Mouse (Mus musculus) MEL (cell line): Measurements from ENCODE around the gene Sphk2. TPM values are rescaled to one million over a fixed set of nuclear protein-coding genes. Genes with fewer than 3 reads are reported as not detected.

Experiments used
- DNase-seq: peaks from one replicate; pipeline ENCODE4 v3.0.0; 2011; ENCODE audit warnings: low read depth, low spot score
- H3K27ac ChIP-seq: 2 replicates; pipeline ENCODE4 v1.5.1; 2012; ENCODE audit warnings: low read depth, mild to moderate bottlenecking, control low read depth, low read length, moderate library complexity; ENCODE audit not compliant: control insufficient read depth
- H3K27me3 ChIP-seq, 2 experiments: fragments of 150-350 bp in 1 of 2; sonication (generic) in 1 of 2; 2 replicates each; pipeline ENCODE4 v1.6.1; 2012; ENCODE audit warnings: low read length in 2 of 2, mild to moderate bottlenecking in 2 of 2, improper control_type of control experiment in 1 of 2, moderate library complexity in 1 of 2; ENCODE audit not compliant: insufficient read depth in 2 of 2, control insufficient read depth in 1 of 2
- H3K36me3 ChIP-seq, 2 experiments: 2 replicates each; pipeline ENCODE4 v1.6.1; 2012 to 2014; ENCODE audit warnings: low read length in 2 of 2, improper control_type of control experiment in 1 of 2, inconsistent platforms in 1 of 2, mild to moderate bottlenecking in 1 of 2; ENCODE audit not compliant: insufficient read depth in 2 of 2, control insufficient read depth in 1 of 2
- H3K4me1 ChIP-seq, 2 experiments: fragments of 150-350 bp in 1 of 2; sonication (generic) in 1 of 2; 2 replicates each; pipeline ENCODE4 v1.6.1; 2012; ENCODE audit warnings: low read length in 2 of 2, improper control_type of control experiment in 1 of 2, mild to moderate bottlenecking in 1 of 2; ENCODE audit not compliant: insufficient read depth in 2 of 2, control insufficient read depth in 1 of 2
- H3K4me3 ChIP-seq, 2 experiments: fragments of 150-350 bp in 1 of 2; sonication (generic) in 1 of 2; 2 replicates each; pipeline ENCODE4 v1.5.1; 2012; ENCODE audit warnings: low read depth in 2 of 2, low read length in 2 of 2, mild to moderate bottlenecking in 2 of 2, moderate library complexity in 2 of 2, control low read depth in 1 of 2, improper control_type of control experiment in 1 of 2; ENCODE audit not compliant: control insufficient read depth in 1 of 2, insufficient read depth in 1 of 2
- H3K79me2 ChIP-seq: 2 replicates; pipeline ENCODE4 v1.6.1; 2012; ENCODE audit warnings: mild to moderate bottlenecking, low read length, moderate library complexity; ENCODE audit not compliant: control insufficient read depth, poor library complexity, insufficient read depth
- H3K9ac ChIP-seq: 2 replicates; pipeline ENCODE4 v1.6.1; 2012; ENCODE audit warnings: low read depth, mild to moderate bottlenecking, control low read depth, low read length, moderate library complexity; ENCODE audit not compliant: control insufficient read depth, poor library complexity, severe bottlenecking
- H3K9me3 ChIP-seq: fragments of 150-350 bp; sonication (generic); replicated peaks from 2 replicates; pipeline ENCODE4 v1.6.1; 2012; ENCODE audit warnings: mild to moderate bottlenecking, low read length, improper control_type of control experiment, moderate library complexity; ENCODE audit not compliant: insufficient read depth
- BHLHE40 ChIP-seq: IDR thresholded peaks from 2 replicates; pipeline ENCODE4 v1.6.1; 2012; ENCODE audit warnings: low read depth, mild to moderate bottlenecking, inconsistent platforms, low read length, improper control_type of control experiment, borderline replicate concordance
- CHD2 ChIP-seq: IDR thresholded peaks from 2 replicates; pipeline ENCODE4 v1.6.1; 2011; ENCODE audit warnings: low read length, improper control_type of control experiment
- CTCF ChIP-seq, 3 experiments: IDR thresholded peaks in 2 of 3; conservative IDR thresholded peaks in 1 of 3; 2 replicates each; pipeline ENCODE4 v1.5.1; 2011 to 2012; ENCODE audit warnings: low read length in 3 of 3, low read depth in 2 of 3, mild to moderate bottlenecking in 2 of 3, improper control_type of control experiment in 1 of 3, inconsistent platforms in 1 of 3, mixed read lengths in 1 of 3, moderate library complexity in 1 of 3; ENCODE audit not compliant: control insufficient read depth in 1 of 3, insufficient read depth in 1 of 3, poor library complexity in 1 of 3, severe bottlenecking in 1 of 3
- E2F4 ChIP-seq: IDR thresholded peaks from 2 replicates; pipeline ENCODE4 v1.6.1; 2011; ENCODE audit warnings: low read depth, low read length, improper control_type of control experiment, borderline replicate concordance
- ELF1 ChIP-seq: IDR thresholded peaks from 2 replicates; pipeline ENCODE4 v1.6.1; 2014; ENCODE audit warnings: low read depth, mild to moderate bottlenecking, inconsistent platforms, low read length, improper control_type of control experiment, moderate library complexity
- EP300 ChIP-seq, 2 experiments: IDR thresholded peaks; 2 replicates each; pipeline ENCODE4 v1.6.1; 2011; ENCODE audit warnings: improper control_type of control experiment in 2 of 2, low read length in 2 of 2, low read depth in 1 of 2, mild to moderate bottlenecking in 1 of 2
- ETS1 ChIP-seq: IDR thresholded peaks from 2 replicates; pipeline ENCODE4 v1.6.1; 2012; ENCODE audit warnings: low read depth, mild to moderate bottlenecking, inconsistent platforms, low read length, improper control_type of control experiment, moderate library complexity
- GATA1 ChIP-seq: IDR thresholded peaks from 2 replicates; pipeline ENCODE4 v1.6.1; 2011; ENCODE audit warnings: low read depth, low read length, improper control_type of control experiment
- JUND ChIP-seq: IDR thresholded peaks from 2 replicates; pipeline ENCODE4 v1.6.1; 2011; ENCODE audit warnings: low read depth, mild to moderate bottlenecking, improper control_type of control experiment, low read length
- MAFK ChIP-seq: IDR thresholded peaks from 2 replicates; pipeline ENCODE4 v1.6.1; 2011; ENCODE audit warnings: low read depth, mild to moderate bottlenecking, low read length, improper control_type of control experiment, borderline replicate concordance
- MAX ChIP-seq: IDR thresholded peaks from 2 replicates; pipeline ENCODE4 v1.6.1; 2011; ENCODE audit warnings: low read length, improper control_type of control experiment
- MEF2A ChIP-seq: IDR thresholded peaks from 2 replicates; pipeline ENCODE4 v1.6.1; 2014; ENCODE audit warnings: low read depth, mild to moderate bottlenecking, inconsistent platforms, low read length, improper control_type of control experiment; ENCODE audit not compliant: poor library complexity, insufficient replicate concordance, severe bottlenecking; ENCODE audit errors: extremely low read depth
- MXI1 ChIP-seq: IDR thresholded peaks from 2 replicates; pipeline ENCODE4 v1.6.1; 2011; ENCODE audit warnings: mild to moderate bottlenecking, low read depth, low read length, improper control_type of control experiment
- NELFE ChIP-seq: IDR thresholded peaks from 2 replicates; pipeline ENCODE4 v1.6.1; 2011; ENCODE audit warnings: low read depth, low read length, improper control_type of control experiment
- NRF1 ChIP-seq: IDR thresholded peaks from 2 replicates; pipeline ENCODE4 v1.6.1; 2014; ENCODE audit warnings: low read depth, mild to moderate bottlenecking, inconsistent platforms, low read length, improper control_type of control experiment, moderate library complexity; ENCODE audit not compliant: poor library complexity, insufficient read depth, severe bottlenecking
- POLR2A ChIP-seq, 2 experiments: IDR thresholded peaks; 2 replicates each; pipeline ENCODE4 v1.6.1; 2011 to 2012; ENCODE audit warnings: low read length in 2 of 2, mild to moderate bottlenecking in 2 of 2, control low read depth in 1 of 2, improper control_type of control experiment in 1 of 2, low read depth in 1 of 2, moderate library complexity in 1 of 2; ENCODE audit not compliant: control insufficient read depth in 1 of 2, insufficient read depth in 1 of 2, poor library complexity in 1 of 2
- POLR2AphosphoS2 ChIP-seq: IDR thresholded peaks from 2 replicates; pipeline ENCODE4 v1.6.1; 2011; ENCODE audit warnings: low read length, improper control_type of control experiment
- RAD21 ChIP-seq: IDR thresholded peaks from 2 replicates; pipeline ENCODE4 v1.6.1; 2011; ENCODE audit warnings: mild to moderate bottlenecking, low read depth, low read length, improper control_type of control experiment
- RCOR1 ChIP-seq: IDR thresholded peaks from 2 replicates; pipeline ENCODE4 v1.6.1; 2012; ENCODE audit warnings: low read depth, mild to moderate bottlenecking, inconsistent platforms, low read length, improper control_type of control experiment
- SIN3A ChIP-seq: IDR thresholded peaks from 2 replicates; pipeline ENCODE4 v1.6.1; 2012; ENCODE audit warnings: low read length, improper control_type of control experiment, inconsistent platforms
- SMC3 ChIP-seq: IDR thresholded peaks from 2 replicates; pipeline ENCODE4 v1.6.1; 2011; ENCODE audit warnings: low read depth, low read length, improper control_type of control experiment
- TAL1 ChIP-seq: IDR thresholded peaks from 2 replicates; pipeline ENCODE4 v1.6.1; 2012; ENCODE audit warnings: mild to moderate bottlenecking, inconsistent platforms, low read length, moderate library complexity, mixed read lengths
- TBP ChIP-seq: IDR thresholded peaks from 2 replicates; pipeline ENCODE4 v1.8.0; 2011; ENCODE audit warnings: low read depth, low read length, improper control_type of control experiment
- UBTF ChIP-seq: IDR thresholded peaks from 2 replicates; pipeline ENCODE4 v1.6.1; 2012; ENCODE audit warnings: low read depth, mild to moderate bottlenecking, inconsistent platforms, low read length, improper control_type of control experiment, moderate library complexity, borderline replicate concordance; ENCODE audit not compliant: insufficient read depth
- USF1 ChIP-seq: IDR thresholded peaks from 2 replicates; pipeline ENCODE4 v1.6.1; 2014; ENCODE audit warnings: low read depth, mild to moderate bottlenecking, inconsistent platforms, low read length, improper control_type of control experiment, moderate library complexity
- USF2 ChIP-seq, 2 experiments: IDR thresholded peaks; 2 replicates each; pipeline ENCODE4 v1.6.1; 2011 to 2012; ENCODE audit warnings: improper control_type of control experiment in 2 of 2, low read length in 2 of 2, borderline replicate concordance in 1 of 2, inconsistent platforms in 1 of 2, low read depth in 1 of 2, mild to moderate bottlenecking in 1 of 2; ENCODE audit not compliant: insufficient read depth in 1 of 2
- ZC3H11A ChIP-seq: IDR thresholded peaks from 2 replicates; pipeline ENCODE4 v1.6.1; 2012; ENCODE audit warnings: low read depth, mild to moderate bottlenecking, inconsistent platforms, low read length, improper control_type of control experiment
- ZKSCAN1 ChIP-seq: IDR thresholded peaks from 2 replicates; pipeline ENCODE4 v1.6.1; 2012; ENCODE audit warnings: low read depth, mild to moderate bottlenecking, inconsistent platforms, low read length, improper control_type of control experiment, moderate library complexity
- ZMIZ1 ChIP-seq: IDR thresholded peaks from 2 replicates; pipeline ENCODE4 v1.6.1; 2012; ENCODE audit warnings: low read depth, mild to moderate bottlenecking, inconsistent platforms, low read length, improper control_type of control experiment, moderate library complexity
- ZNF384 ChIP-seq: IDR thresholded peaks from 2 replicates; pipeline ENCODE4 v1.6.1; 2012; ENCODE audit warnings: low read depth, mild to moderate bottlenecking, inconsistent platforms, low read length, improper control_type of control experiment
- polyA plus RNA-seq, 2 experiments: library from polyadenylated mRNA; stranded (reverse) in 1 of 2; unstranded in 1 of 2; fragments of >175 nt in 1 of 2; fragments of >200 nt in 1 of 2; gene quantifications; 2 replicates each; pipeline versions ENCODE4 v1.2.1 to v1.2.4; 2012; ENCODE audit warnings: low replicate concordance in 2 of 2, low read depth in 1 of 2; ENCODE audit not compliant: insufficient read length in 2 of 2, insufficient read depth in 1 of 2, missing spikeins in 1 of 2
- total RNA-seq: library from RNA; depleted of rRNA; stranded (reverse); fragments of 300-350 nt; gene quantifications from 2 replicates; pipeline ENCODE4 v1.2.3, GENCODE M21; 2012

Gene Sphk2
- total and polyA plus RNA-seq, 3 experiments, result 21.0 to 40.2 TPM; not detected in 1

GRCm38 (mm10) chr7:45682144-45683126 lies 35.4 kb downstream of the Sphk2 start (continued):
- TF ChIP-seq MAFK (no peak), TAL1 (no peak), MAX (no peak), RCOR1 (0 out of 2 replicates have a peak, but pooled peaks have one; percentile 7), POLR2A (IDR thresholded peaks at IDR 0.05; ENCODE audit: control insufficient read depth in 1 of 2, insufficient read depth in 1 of 2, low read depth in 1 of 2, low read length in 2 of 2, poor library complexity in 1 of 2) (peak; percentile 40 to 57; a peak in 3 of 4 replicates), MXI1 (0 out of 2 replicates have a peak, but pooled peaks have one; percentile 23), USF2 (IDR thresholded peaks at IDR 0.05; ENCODE audit: borderline replicate concordance in 1 of 2, insufficient read depth in 1 of 2, low read depth in 1 of 2, low read length in 2 of 2) (no peak), ELF1 (peak; percentile 84)

- H3K4me3 ChIP-seq, result peak overlapping the region; percentile 10 to 55; a peak in 2 of 4 replicates
- peak overlapping the region; percentile 29 for H3K9ac ChIP-seq
- no peak for TF ChIP-seq ZNF384
- peak; percentile 68; the same call in 1 of the 2 replicates for TF ChIP-seq ETS1
- peak; percentile 78 for TF ChIP-seq GATA1
- TF ChIP-seq EP300 (IDR thresholded peaks at IDR 0.05; ENCODE audit: low read depth in 1 of 2, low read length in 2 of 2), result peak in 1 of 2 experiments; percentile 52; a peak in 2 of 4 replicates
- peak; percentile 55; the same call in 1 of the 2 replicates for TF ChIP-seq RCOR1
- no peak for TF ChIP-seq CTCF (IDR thresholded peaks at IDR 0.05 in 2 of 3, conservative IDR thresholded peaks at IDR 0.05 in 1 of 3; ENCODE audit: control insufficient read depth in 1 of 3, insufficient read depth in 1 of 3, low read depth in 2 of 3, low read length in 3 of 3, poor library complexity in 1 of 3, severe bottlenecking in 1 of 3)
- TF ChIP-seq BHLHE40, result no peak
- 0 out of 2 replicates have a peak, but pooled peaks have one; percentile 37 for TF ChIP-seq USF1
- peak; percentile 43; the same call in 1 of the 2 replicates for TF ChIP-seq ELF1
- no peak for TF ChIP-seq SMC3
- TF ChIP-seq RAD21, result no peak
- TF ChIP-seq ZMIZ1, result no peak
- TF ChIP-seq MEF2A, result no peak
- peak; percentile 74 for TF ChIP-seq MAX
- TF ChIP-seq UBTF, result no peak
- TF ChIP-seq SIN3A, result peak; percentile 33; the same call in 1 of the 2 replicates
- no peak for TF ChIP-seq POLR2A (IDR thresholded peaks at IDR 0.05; ENCODE audit: control insufficient read depth in 1 of 2, insufficient read depth in 1 of 2, low read depth in 1 of 2, low read length in 2 of 2, poor library complexity in 1 of 2)
- TF ChIP-seq NELFE, result 0 out of 2 replicates have a peak, but pooled peaks have one; percentile 26
- no peak for TF ChIP-seq NRF1
- TF ChIP-seq E2F4, result no peak
- no peak for TF ChIP-seq POLR2AphosphoS2
- no peak for TF ChIP-seq JUND
- TF ChIP-seq TBP, result no peak
- TF ChIP-seq ZC3H11A, result no peak
- TF ChIP-seq ZKSCAN1, result no peak
- TF ChIP-seq CHD2, result no peak
Measured at GRCm38 (mm10) chr7:45681046-45681736, 36.6 kb downstream of the Sphk2 start.

More at GRCm38 (mm10) chr7:45681046-45681736, 36.6 kb downstream of the Sphk2 start:
- H3K79me2 ChIP-seq, result no peaks in the 10 kb centered on the region
- H3K36me3 ChIP-seq, result peaks cover 0 to 17% of the 10 kb centered on the region in 2 experiments; a peak in 2 of 4 replicates
- H3K27me3 ChIP-seq, result no peaks in the 10 kb centered on the region; a peak in 1 of 4 replicates
- peak; percentile 77 for DNase-seq
- no peaks in the 10 kb centered on the region for H3K9me3 ChIP-seq
- peak overlapping the region; percentile 3; the same call in 1 of the 2 replicates for H3K27ac ChIP-seq
- peaks cover 13 to 20% of the 10 kb centered on the region in 2 experiments for H3K4me1 ChIP-seq
